Mouse (Mus musculus): Measurements from ENCODE around the gene Txnrd3. TPM values are rescaled to one million over a fixed set of nuclear protein-coding genes. Genes with fewer than 3 reads are reported as not detected.
A peak's percentile ranks its signal among the peaks of the same experiment; 100 is the strongest.

Gene Txnrd3
- polyA plus RNA-seq, 1 experiment from 2014 or later, result 14.6 TPM

DNA sequence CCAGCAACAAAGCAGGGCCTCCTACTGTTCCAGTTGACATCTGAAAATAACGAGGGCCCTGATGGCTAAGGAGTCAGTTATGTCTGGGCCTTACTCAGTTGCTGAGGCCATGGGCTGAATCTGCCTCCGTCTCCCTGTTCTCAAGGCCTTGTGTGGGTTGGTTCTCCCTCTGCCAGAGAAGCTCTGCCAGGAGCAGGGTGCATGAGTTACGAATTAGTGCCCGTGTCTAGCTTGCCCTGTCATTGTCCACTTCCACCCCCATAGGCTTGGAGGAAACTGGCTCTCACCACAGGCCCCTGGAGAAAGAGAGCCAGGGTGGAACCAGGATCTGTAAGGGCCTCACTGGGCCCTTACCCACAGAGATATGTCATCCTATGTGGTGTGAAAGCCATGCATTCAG is 34.7 kb downstream of the Txnrd3 start:
- no peak for TF ChIP-seq CTCF (IDR thresholded peaks at IDR 0.05; ENCODE audit: low read depth)
- WGBS, result 78% methylated on average over 4 of the region's 4 CpGs
- H3K27ac ChIP-seq (ENCODE audit: low read depth), result no peak overlapping the region
- H3K4me2 ChIP-seq, result no peak overlapping the region
- no peaks in the 10 kb centered on the region for H3K36me3 ChIP-seq (ENCODE audit: insufficient read depth)
- no peaks in the 10 kb centered on the region for H3K4me1 ChIP-seq (ENCODE audit: insufficient read depth)
- no peak overlapping the region for H3K4me3 ChIP-seq (ENCODE audit: low read depth, low read length)
- no peak for DNase-seq
- H3K9me3 ChIP-seq (ENCODE audit: low read depth, low read length), result no peaks in the 10 kb centered on the region
- no peak overlapping the region for H3K9ac ChIP-seq
- H3K27me3 ChIP-seq (ENCODE audit: insufficient read depth, low read length), result no peaks in the 10 kb centered on the region
- ATAC-seq (ENCODE audit: insufficient read depth), result no peak

- Histone ChIP-seq H3K4me1 (ENCODE audit: insufficient read depth) (no peaks in the 10 kb centered on the region), H3K27ac (ENCODE audit: low read depth) (no peak overlapping the region), H3K27me3 (ENCODE audit: insufficient read depth, low read length) (no peaks in the 10 kb centered on the region), H3K9me3 (ENCODE audit: low read depth, low read length) (no peaks in the 10 kb centered on the region), H3K4me2 (no peak overlapping the region), H3K9ac (no peak overlapping the region), H3K4me3 (ENCODE audit: low read depth, low read length) (no peak overlapping the region), H3K36me3 (ENCODE audit: insufficient read depth) (no peaks in the 10 kb centered on the region)
- peak; percentile 95 for TF ChIP-seq CTCF (IDR thresholded peaks at IDR 0.05; ENCODE audit: low read depth)
- WGBS, result 19% methylated on average over 10 of the region's 10 CpGs
- DNase-seq (peak; percentile 89), ATAC-seq (ENCODE audit: insufficient read depth) (peak; percentile 71)
Measured at GRCm38 (mm10) chr6:89679291-89679835, 35.6 kb downstream of the Txnrd3 start.

DNA sequence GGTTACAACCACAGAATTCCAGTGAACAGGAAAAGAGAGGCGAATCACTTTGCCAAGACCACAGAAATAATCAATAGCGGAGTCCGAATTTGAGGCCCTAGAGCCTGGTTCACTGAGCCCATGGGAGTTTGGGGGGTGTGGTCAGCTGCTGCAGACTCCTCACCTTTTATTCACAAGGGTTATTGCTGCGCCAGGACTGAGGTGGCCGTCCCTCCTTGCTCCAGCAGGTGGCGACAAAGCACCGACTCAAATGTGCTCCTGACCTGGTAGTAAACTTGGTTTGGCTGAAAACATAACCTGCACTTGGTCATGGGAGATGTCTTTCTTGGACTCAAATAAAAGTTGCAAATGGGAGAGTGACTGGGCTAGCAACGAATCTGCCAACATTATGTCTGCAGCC is 36.4 kb downstream of the Txnrd3 start:
- H3K9ac ChIP-seq, result no peak overlapping the region
- H3K4me1 ChIP-seq (ENCODE audit: insufficient read depth), result no peaks in the 10 kb centered on the region
- no peak overlapping the region for H3K4me2 ChIP-seq
- H3K27me3 ChIP-seq (ENCODE audit: insufficient read depth, low read length), result no peaks in the 10 kb centered on the region
- no peak overlapping the region for H3K4me3 ChIP-seq (ENCODE audit: low read depth, low read length)
- H3K27ac ChIP-seq (ENCODE audit: low read depth), result no peak overlapping the region
- no peaks in the 10 kb centered on the region for H3K9me3 ChIP-seq (ENCODE audit: low read depth, low read length)
- peak; percentile 63; the same call in 1 of the 2 replicates for ATAC-seq (ENCODE audit: insufficient read depth)
- 9% methylated on average over 8 of the region's 8 CpGs for WGBS
- peak; percentile 90 for TF ChIP-seq CTCF (IDR thresholded peaks at IDR 0.05; ENCODE audit: low read depth)
- H3K36me3 ChIP-seq (ENCODE audit: insufficient read depth), result no peaks in the 10 kb centered on the region
- peak; percentile 87 for DNase-seq

DNA sequence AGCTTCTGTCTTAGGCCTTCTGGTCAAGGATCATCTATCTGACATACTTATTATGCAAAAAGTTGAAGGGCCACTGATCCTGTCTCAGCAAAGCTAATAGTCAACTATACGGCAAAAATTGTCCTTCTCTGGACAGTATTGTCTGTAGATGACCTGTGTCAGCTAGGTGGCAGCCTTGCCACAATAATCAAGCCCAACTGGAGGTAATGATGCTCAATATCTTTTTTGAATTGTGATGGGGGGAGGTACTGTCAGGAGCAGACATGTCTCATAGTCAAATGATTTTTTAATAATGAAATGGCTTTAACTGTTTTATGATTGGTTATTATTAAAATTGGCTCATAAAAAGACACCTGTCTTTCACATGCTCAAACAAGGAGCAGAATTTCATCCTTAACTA is 40.4 kb downstream of the Txnrd3 start:
- H3K27me3 ChIP-seq (ENCODE audit: insufficient read depth, low read length), result no peaks in the 10 kb centered on the region
- DNase-seq, result peak; percentile 21
- no peak for ATAC-seq (ENCODE audit: insufficient read depth)
- H3K27ac ChIP-seq (ENCODE audit: low read depth), result no peak overlapping the region
- no peak overlapping the region for H3K9ac ChIP-seq
- 57% methylated on average over 1 of the region's 1 CpGs for WGBS
- H3K4me2 ChIP-seq, result no peak overlapping the region
- TF ChIP-seq CTCF (IDR thresholded peaks at IDR 0.05; ENCODE audit: low read depth), result peak; percentile 28; the same call in 1 of the 2 replicates
- H3K4me3 ChIP-seq (ENCODE audit: low read depth, low read length), result no peak overlapping the region
- H3K4me1 ChIP-seq (ENCODE audit: insufficient read depth), result no peaks in the 10 kb centered on the region
- no peaks in the 10 kb centered on the region for H3K9me3 ChIP-seq (ENCODE audit: low read depth, low read length)
- H3K36me3 ChIP-seq (ENCODE audit: insufficient read depth), result no peaks in the 10 kb centered on the region

DNA sequence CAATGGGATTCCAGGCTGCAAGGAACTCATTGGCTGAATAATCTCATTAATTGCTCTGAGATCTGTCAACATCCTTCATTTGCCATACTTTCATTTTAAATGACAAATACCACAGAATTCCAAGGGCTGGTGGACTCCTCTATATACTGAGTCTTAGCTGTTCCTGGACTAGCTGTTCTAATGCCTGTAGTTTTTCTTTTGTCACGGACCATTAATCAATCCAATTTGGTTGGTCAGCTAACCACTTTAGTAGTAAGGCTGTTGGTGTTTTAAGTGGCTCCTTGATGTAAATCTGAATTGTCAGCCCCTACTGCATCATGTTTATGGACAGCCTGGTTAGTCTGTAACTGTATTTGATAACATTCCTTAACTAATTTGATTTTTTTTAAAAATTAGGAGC is 43.3 kb downstream of the Txnrd3 start:
- Histone ChIP-seq H3K4me2 (no peak overlapping the region), H3K4me1 (ENCODE audit: insufficient read depth) (no peaks in the 10 kb centered on the region), H3K9ac (no peak overlapping the region), H3K27ac (ENCODE audit: low read depth) (no peak overlapping the region), H3K4me3 (ENCODE audit: low read depth, low read length) (no peak overlapping the region), H3K27me3 (ENCODE audit: insufficient read depth, low read length) (no peaks in the 10 kb centered on the region), H3K36me3 (ENCODE audit: insufficient read depth) (no peaks in the 10 kb centered on the region), H3K9me3 (ENCODE audit: low read depth, low read length) (no peaks in the 10 kb centered on the region)
- 82% methylated on average over 1 of the region's 1 CpGs for WGBS
- TF ChIP-seq CTCF (IDR thresholded peaks at IDR 0.05; ENCODE audit: low read depth), result no peak
- DNase-seq, result no peak
- ATAC-seq (ENCODE audit: insufficient read depth), result no peak

DNA sequence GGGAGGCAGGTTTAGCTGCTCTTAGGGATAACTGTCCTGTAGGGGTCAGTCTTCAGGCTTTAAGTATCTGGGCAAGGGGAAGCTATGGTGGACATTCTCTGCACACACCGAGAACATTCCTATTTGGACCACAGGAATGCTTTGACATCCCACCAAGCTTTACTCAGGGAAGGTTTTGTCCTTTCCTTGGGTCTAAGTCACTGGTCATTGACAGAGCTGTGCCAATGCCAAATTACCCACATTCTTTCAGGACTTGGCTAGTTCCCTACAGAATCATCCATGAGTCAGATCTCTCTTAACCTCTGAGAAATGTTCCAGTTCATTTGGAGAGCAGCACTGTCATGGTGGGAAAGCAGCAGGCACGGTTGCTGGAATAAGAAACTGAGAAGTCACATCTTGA is 62.8 kb downstream of the Txnrd3 start:
- WGBS, result 65% methylated on average over 2 of the region's 2 CpGs
- no peak for TF ChIP-seq CTCF (IDR thresholded peaks at IDR 0.05; ENCODE audit: low read depth)

GRCm38 (mm10) chr6:89707240-89707639 is 63.5 kb downstream of the Txnrd3 start, which contains the start of gene Vmn1r40:
Vmn1r40 (plus strand) TSS chr6:89707540.
- no peak for TF ChIP-seq CTCF (IDR thresholded peaks at IDR 0.05; ENCODE audit: low read depth)
- Histone ChIP-seq H3K27ac (ENCODE audit: low read depth) (no peak within 1 kb of the TSS), H3K27me3 (ENCODE audit: insufficient read depth, low read length) (no peaks in the 10 kb centered on the region), H3K4me2 (no peak within 1 kb of the TSS), H3K36me3 (ENCODE audit: insufficient read depth) (no peaks in the 10 kb centered on the region), H3K4me1 (ENCODE audit: insufficient read depth) (no peaks in the 10 kb centered on the region), H3K9me3 (ENCODE audit: low read depth, low read length) (no peaks in the 10 kb centered on the region), H3K4me3 (ENCODE audit: low read depth, low read length) (no peak within 1 kb of the TSS), H3K9ac (no peak within 1 kb of the TSS)
- WGBS, result 77% methylated on average over 4 of the region's 4 CpGs
- ATAC-seq (ENCODE audit: insufficient read depth), result no peak
- DNase-seq, result no peak

More for the DNA sequence above, 62.8 kb downstream of the Txnrd3 start:
- DNase-seq, result no peak
- H3K9me3 ChIP-seq (ENCODE audit: low read depth, low read length), result no peaks in the 10 kb centered on the region
- H3K27me3 ChIP-seq (ENCODE audit: insufficient read depth, low read length), result no peaks in the 10 kb centered on the region
- no peaks in the 10 kb centered on the region for H3K4me1 ChIP-seq (ENCODE audit: insufficient read depth)
- no peak for ATAC-seq (ENCODE audit: insufficient read depth)
- no peaks in the 10 kb centered on the region for H3K36me3 ChIP-seq (ENCODE audit: insufficient read depth)
- no peak overlapping the region for H3K4me3 ChIP-seq (ENCODE audit: low read depth, low read length)
- H3K9ac ChIP-seq, result no peak overlapping the region
- H3K27ac ChIP-seq (ENCODE audit: low read depth), result no peak overlapping the region
- H3K4me2 ChIP-seq, result no peak overlapping the region

DNA sequence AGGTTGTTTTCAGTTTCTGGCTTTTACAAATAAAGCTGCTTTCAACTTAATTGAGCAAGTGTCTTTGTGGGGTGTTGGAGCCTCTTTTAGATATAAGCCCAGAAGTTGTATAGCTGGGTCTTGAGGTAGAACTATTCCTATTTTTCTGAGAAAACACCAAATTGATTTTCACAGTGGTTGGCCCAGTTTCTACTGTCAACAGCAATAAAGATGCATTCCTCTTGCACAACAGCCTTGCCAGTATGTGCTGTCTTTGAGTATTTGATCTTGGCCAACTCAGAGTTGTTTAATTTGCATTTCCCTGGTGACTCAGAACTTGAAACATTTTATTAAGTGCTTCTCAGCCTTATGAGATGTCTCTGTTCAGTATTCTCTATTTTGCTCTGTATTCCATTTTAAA is 74.3 kb downstream of the Txnrd3 start:
- no peaks in the 10 kb centered on the region for H3K4me1 ChIP-seq (ENCODE audit: insufficient read depth)
- H3K9me3 ChIP-seq (ENCODE audit: low read depth, low read length), result no peaks in the 10 kb centered on the region
- DNase-seq (no peak), ATAC-seq (ENCODE audit: insufficient read depth) (no peak)
- H3K27ac ChIP-seq (ENCODE audit: low read depth), result no peak overlapping the region
- no peaks in the 10 kb centered on the region for H3K36me3 ChIP-seq (ENCODE audit: insufficient read depth)
- no peak for TF ChIP-seq CTCF (IDR thresholded peaks at IDR 0.05; ENCODE audit: low read depth)
- no peaks in the 10 kb centered on the region for H3K27me3 ChIP-seq (ENCODE audit: insufficient read depth, low read length)
- H3K4me3 ChIP-seq (ENCODE audit: low read depth, low read length), result no peak overlapping the region
- H3K9ac ChIP-seq, result no peak overlapping the region
- H3K4me2 ChIP-seq, result no peak overlapping the region

Other genes with a start within 250 kb of the Txnrd3 start
- gene Chchd6, start 48.3 kb upstream of the Txnrd3 start, polyA plus RNA-seq (2014; fragmentation: Nextera tagmentation; extraction: Ambion mirVana), result 66.9 and 69.3 TPM in 2 replicates
- gene Vmn1r40, start 63.6 kb downstream of the Txnrd3 start, polyA plus RNA-seq (2014; fragmentation: Nextera tagmentation; extraction: Ambion mirVana), result not detected in 2 replicates
- gene Vmn1r41, start 96.8 kb downstream of the Txnrd3 start, polyA plus RNA-seq (2014; fragmentation: Nextera tagmentation; extraction: Ambion mirVana), result not detected in 2 replicates
- gene Vmn1r42, start 232.4 kb downstream of the Txnrd3 start, polyA plus RNA-seq (2014; fragmentation: Nextera tagmentation; extraction: Ambion mirVana), result not detected in 2 replicates
- gene Vmn1r43, start 232.4 kb downstream of the Txnrd3 start, polyA plus RNA-seq (2014; fragmentation: Nextera tagmentation; extraction: Ambion mirVana), result not detected in 2 replicates
- gene Vmn1r44, start 239.7 kb downstream of the Txnrd3 start, polyA plus RNA-seq (2014; fragmentation: Nextera tagmentation; extraction: Ambion mirVana), result not detected in 2 replicates